Mouse (Mus musculus) C2C12 (cell line): ENCODE results near the gene CK137956. TPM values are rescaled to one million over a fixed set of nuclear protein-coding genes. Genes with fewer than 3 reads are reported as not detected.

Experiments
- H3K27me3 ChIP-seq: one replicate; pipeline ENCODE4 v1.6.1; 2011; ENCODE audit not compliant: control insufficient read depth, insufficient read depth, insufficient read length
- H3K36me3 ChIP-seq: one replicate; pipeline ENCODE4 v1.6.1; 2011; ENCODE audit not compliant: control insufficient read depth, insufficient read depth
- H3K4me3 ChIP-seq: one replicate; pipeline ENCODE4 v1.5.1; 2011; ENCODE audit warnings: mild to moderate bottlenecking, control low read depth; ENCODE audit not compliant: poor library complexity, insufficient read depth, severe bottlenecking
- H3K79me2 ChIP-seq: one replicate; pipeline ENCODE4 v1.6.1; 2011; ENCODE audit not compliant: control insufficient read depth, insufficient read depth
- H3K79me3 ChIP-seq: one replicate; pipeline ENCODE4 v1.6.1; 2011; ENCODE audit warnings: low read depth, control low read depth
- H3ac ChIP-seq: one replicate; pipeline ENCODE3; 2011; ENCODE audit warnings: low read depth; ENCODE audit not compliant: control insufficient read depth, insufficient read length
- CEBPB ChIP-seq: IDR thresholded peaks from one replicate; pipeline ENCODE4 v1.6.1; 2011; ENCODE audit warnings: low read depth, mild to moderate bottlenecking, control low read depth, moderate library complexity
- CTCF ChIP-seq: IDR thresholded peaks from one replicate; pipeline ENCODE4 v1.5.1; 2011; ENCODE audit not compliant: control insufficient read depth, insufficient read depth, insufficient read length
- FOSL1 ChIP-seq: IDR thresholded peaks from one replicate; pipeline ENCODE4 v1.8.0; 2011; ENCODE audit warnings: mild to moderate bottlenecking, low read length; ENCODE audit not compliant: poor library complexity, insufficient read depth, severe bottlenecking
- MAX ChIP-seq: IDR thresholded peaks from one replicate; pipeline ENCODE4 v1.6.1; 2011; ENCODE audit warnings: mild to moderate bottlenecking, control low read depth
- MYOD1 ChIP-seq: IDR thresholded peaks from one replicate; pipeline ENCODE4 v1.6.1; 2011; ENCODE audit warnings: low read depth; ENCODE audit not compliant: control insufficient read depth, insufficient read length
- MYOG ChIP-seq: IDR thresholded peaks from one replicate; pipeline ENCODE4 v1.6.1; 2011; ENCODE audit not compliant: control insufficient read depth, insufficient read length; ENCODE audit errors: extremely low read depth
- USF1 ChIP-seq: IDR thresholded peaks from one replicate; pipeline ENCODE4 v1.6.1; 2011; ENCODE audit warnings: low read depth, mild to moderate bottlenecking, control low read depth, moderate library complexity
- long read RNA-seq, 2 experiments: library from polyadenylated mRNA; unstranded; transcript quantifications; one replicate each; pipeline ENCODE4 v2.0.0; 2019 to 2020
- polyA plus RNA-seq: library from polyadenylated mRNA; unstranded; fragments of >200 nt; fragmentation: generic; extraction: Trizol; gene quantifications from one replicate; pipeline ENCODE4 v1.2.1, GENCODE M21; 2012; ENCODE audit warnings: missing spikeins

The CK137956 gene
- not detected for polyA plus RNA-seq
- long read RNA-seq, experiment 1, result 0 reads
- long read RNA-seq, experiment 2, result 0 reads

- TF ChIP-seq CEBPB (no peak), USF1 (no peak), FOSL1 (no peak), CTCF (no peak)
- H3ac ChIP-seq, result no peak within 1 kb of the TSS
- no peaks in the 10 kb centered on the region for H3K27me3 ChIP-seq
- H3K36me3 ChIP-seq, result no peaks in the 10 kb centered on the region
- no peaks in the 10 kb centered on the region for H3K79me2 ChIP-seq
- H3K4me3 ChIP-seq, result no peak within 1 kb of the TSS
- H3K79me3 ChIP-seq, result no peaks in the 10 kb centered on the region
These were observed at the start of gene CK137956 for GRCm38 (mm10) chr4:127970901-127971868. Gene CK137956, minus strand, starts transcription at chr4:127970951.

DNA sequence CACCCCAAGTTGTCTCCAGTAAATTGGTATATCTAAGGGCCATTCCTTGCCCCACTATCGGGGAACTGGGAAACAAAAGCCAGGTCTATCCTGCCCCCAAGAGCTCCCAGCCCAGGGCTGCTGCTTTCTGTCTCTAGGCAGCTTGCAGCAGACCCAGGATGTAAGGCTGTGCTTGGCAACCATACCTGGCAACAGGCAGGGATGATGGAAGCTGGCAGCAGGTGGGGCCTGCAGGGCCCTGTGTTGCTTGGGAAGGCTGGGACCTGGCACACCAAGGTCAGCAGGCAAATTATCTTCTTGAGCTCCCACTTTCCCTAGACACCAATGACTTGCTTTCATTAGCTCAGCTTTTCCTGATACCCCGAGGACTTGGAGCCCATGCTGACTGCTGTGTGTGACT lies 48.7 kb upstream of the CK137956 start:
- Histone ChIP-seq H3K79me2 (no peaks in the 10 kb centered on the region), H3K4me3 (no peak overlapping the region), H3ac (no peak overlapping the region), H3K36me3 (no peaks in the 10 kb centered on the region), H3K27me3 (no peaks in the 10 kb centered on the region), H3K79me3 (no peaks in the 10 kb centered on the region)
- TF ChIP-seq CEBPB (no peak), FOSL1 (no peak), USF1 (no peak), CTCF (no peak)

DNA sequence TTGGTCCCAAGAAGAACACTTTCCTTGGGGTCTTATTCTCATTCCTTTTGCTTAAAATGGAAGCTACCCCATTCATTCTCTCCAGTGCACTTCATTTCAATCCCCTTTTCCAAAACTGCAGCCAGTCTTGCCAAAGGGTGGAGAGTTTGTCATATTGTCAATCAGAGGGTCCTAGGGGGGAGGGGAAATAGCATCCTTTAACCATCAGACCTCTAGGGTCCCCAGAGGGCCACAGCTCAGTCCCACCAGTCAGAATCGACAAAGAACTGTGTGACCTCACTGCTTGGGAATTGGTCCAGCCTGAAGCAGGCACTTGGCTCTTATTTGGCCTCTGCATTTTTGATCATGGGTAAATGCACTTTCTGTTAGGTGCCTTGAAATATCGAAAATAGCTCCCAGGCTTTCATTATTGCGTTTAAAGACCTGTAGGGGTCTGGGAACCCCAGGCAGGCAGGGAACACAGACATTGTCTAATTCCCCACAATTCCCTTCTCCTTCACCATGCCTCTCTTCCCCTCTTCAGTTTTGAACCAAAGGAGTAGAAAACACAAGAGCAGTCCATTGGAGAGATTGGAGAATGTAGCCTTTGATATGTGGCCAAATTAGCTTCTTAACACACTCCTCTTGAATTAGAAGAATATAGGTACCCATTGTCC lies 34.2 kb upstream of the CK137956 start:
- Histone ChIP-seq H3K36me3 (no peaks in the 10 kb centered on the region), H3ac (no peak overlapping the region), H3K27me3 (no peaks in the 10 kb centered on the region), H3K4me3 (no peak overlapping the region), H3K79me2 (no peaks in the 10 kb centered on the region), H3K79me3 (no peaks in the 10 kb centered on the region)
- no peak for TF ChIP-seq MAX
- TF ChIP-seq CTCF, result no peak
- TF ChIP-seq FOSL1, result no peak
- no peak for TF ChIP-seq MYOG

DNA sequence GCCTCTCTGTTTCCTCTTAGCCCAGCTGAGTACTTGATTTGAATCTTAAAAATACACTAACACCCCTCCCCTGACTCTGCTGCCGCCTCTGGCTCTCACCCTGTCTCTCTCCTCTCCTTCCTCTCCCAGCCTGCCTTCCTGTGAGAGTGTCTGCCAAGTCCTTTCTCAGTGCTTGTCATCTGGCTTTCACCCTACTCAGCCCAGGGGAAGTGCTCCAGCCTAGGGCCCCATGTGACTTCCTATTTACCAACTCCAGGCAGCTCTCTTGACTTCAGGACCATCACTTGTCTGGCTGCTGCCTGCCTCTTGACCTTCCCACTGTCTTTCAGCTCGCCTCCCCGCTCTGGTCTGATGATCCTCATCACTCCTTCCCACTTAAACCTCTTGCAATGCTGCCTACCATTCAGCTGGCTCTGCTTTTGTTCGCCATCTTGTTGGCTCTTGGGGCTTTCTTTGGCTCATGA lies 31.9 kb upstream of the CK137956 start:
- Histone ChIP-seq H3ac (no peak overlapping the region), H3K79me3 (no peaks in the 10 kb centered on the region), H3K4me3 (no peak overlapping the region), H3K79me2 (no peaks in the 10 kb centered on the region), H3K36me3 (no peaks in the 10 kb centered on the region), H3K27me3 (no peaks in the 10 kb centered on the region)
- TF ChIP-seq USF1 (no peak), MAX (no peak), FOSL1 (no peak), MYOD1 (no peak)

DNA sequence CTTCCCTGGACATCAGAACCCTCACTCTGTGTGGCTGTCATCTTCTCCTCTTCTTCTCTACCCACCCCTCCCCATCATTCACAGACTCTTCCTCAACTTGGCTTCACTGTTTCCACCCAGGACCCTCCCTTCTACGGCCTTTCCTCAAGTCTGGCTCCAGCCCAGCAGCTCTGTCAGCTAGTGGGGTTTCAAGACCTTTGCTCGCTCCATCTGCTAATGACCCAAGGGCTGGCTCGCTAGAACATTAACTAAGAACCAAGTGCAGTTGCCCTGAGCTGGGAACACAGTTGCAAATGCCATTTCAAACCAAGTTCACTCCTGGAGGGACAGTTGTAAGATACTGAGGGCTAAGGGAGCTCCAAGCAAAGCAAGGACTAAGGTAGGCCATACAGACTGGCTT lies 28.5 kb upstream of the CK137956 start:
- no peaks in the 10 kb centered on the region for H3K27me3 ChIP-seq
- no peaks in the 10 kb centered on the region for H3K36me3 ChIP-seq
- TF ChIP-seq MAX, result no peak
- no peak for TF ChIP-seq MYOG
- no peak for TF ChIP-seq CTCF
- no peak for TF ChIP-seq MYOD1
- H3K4me3 ChIP-seq, result no peak overlapping the region
- H3ac ChIP-seq, result no peak overlapping the region
- H3K79me2 ChIP-seq, result no peaks in the 10 kb centered on the region
- no peaks in the 10 kb centered on the region for H3K79me3 ChIP-seq

DNA sequence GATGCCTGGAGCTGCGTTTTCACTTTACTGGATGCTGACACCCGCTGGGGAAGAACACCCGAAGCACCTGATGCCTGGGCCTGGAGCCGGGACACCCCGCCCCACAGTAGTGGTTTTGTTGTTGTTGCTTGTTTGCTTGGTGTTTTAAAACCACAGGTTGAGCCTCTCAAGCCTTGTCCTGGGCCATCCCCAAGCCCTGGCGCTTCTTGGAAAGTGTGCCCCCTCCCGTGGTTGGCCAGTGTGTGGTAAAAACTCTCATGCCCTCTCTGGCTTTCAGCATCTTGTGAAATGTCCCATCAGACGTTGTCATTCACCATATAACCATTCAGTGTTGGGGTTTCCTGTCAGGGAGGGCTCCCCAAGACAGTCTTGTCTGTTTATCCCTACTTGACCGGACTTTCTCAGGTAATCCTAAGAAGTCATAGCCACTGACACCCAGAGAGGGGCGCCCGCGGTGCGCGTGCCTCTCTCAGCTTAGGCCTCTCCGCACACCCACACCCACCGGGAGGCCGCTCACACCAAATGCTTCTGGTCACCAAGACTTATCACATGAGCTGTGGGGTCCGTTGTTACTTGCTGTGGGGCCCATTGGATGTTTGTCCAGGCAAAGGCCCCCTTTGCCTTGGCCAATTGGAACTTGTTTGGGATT lies 18.7 kb upstream of the CK137956 start:
- Histone ChIP-seq H3K27me3 (no peaks in the 10 kb centered on the region), H3K36me3 (no peaks in the 10 kb centered on the region), H3ac (no peak overlapping the region), H3K4me3 (no peak overlapping the region), H3K79me3 (no peaks in the 10 kb centered on the region), H3K79me2 (no peaks in the 10 kb centered on the region)
- TF ChIP-seq MYOG (no peak), CTCF (no peak), CEBPB (no peak), USF1 (no peak), MYOD1 (no peak), MAX (no peak), FOSL1 (no peak)
